Mouse (Mus musculus) embryo, embryonic 10 days (tissue): Measurements from ENCODE around the gene Fras1.
A peak's percentile ranks its signal among the peaks of the same experiment; 100 is the strongest.

Source experiments
- DNase-seq: peaks from one replicate; pipeline ENCODE4 v3.0.0-alpha.2; 2015; ENCODE audit warnings: low spot score

Fras1 gene

GRCm38 (mm10) chr5:96584730-96585129 lies 211.0 kb downstream of the Fras1 start:
- DNase-seq, result no peak

DNA sequence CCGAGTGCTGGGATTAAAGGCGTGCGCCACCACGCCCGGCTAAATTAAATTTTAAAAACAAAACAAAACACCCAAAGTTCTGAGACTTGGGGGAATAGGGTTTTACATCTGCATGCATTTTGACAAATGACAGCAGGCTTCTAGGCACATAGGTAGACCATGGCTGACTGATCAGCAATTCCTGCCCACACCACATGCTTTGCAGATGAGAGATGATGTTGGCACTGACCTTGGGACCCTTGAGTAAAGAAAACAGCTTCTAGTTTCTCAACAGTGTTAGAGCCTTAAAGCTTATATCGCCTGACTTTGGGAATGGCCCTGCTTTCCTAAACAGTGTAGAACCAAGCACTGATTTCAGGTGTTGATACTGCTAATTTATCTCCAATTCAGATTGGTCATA lies 216.9 kb downstream of the Fras1 start:
- no peak for DNase-seq

DNA sequence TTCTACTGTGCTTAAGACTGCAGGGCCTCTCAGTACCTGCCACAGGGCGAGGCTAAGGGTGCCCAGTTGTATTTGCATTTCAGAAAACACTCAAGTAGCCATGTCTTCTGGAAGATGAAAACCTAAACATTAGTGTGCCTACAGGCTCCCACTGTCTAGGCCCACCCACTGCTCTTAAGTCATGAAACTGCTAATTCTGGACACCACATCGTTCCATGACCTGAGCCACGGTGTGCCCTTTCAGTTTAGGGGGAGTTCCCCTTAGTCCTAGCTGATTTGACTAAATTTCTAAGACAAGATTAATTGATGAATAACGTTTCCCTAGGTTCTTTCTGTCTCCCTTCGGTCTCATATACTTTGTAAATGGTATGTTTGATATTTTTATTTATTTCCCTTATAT lies 222.0 kb downstream of the Fras1 start:
- no peak for DNase-seq

GRCm38 (mm10) chr5:96603974-96604769 lies 230.4 kb downstream of the Fras1 start:
- DNase-seq, result no peak

DNA sequence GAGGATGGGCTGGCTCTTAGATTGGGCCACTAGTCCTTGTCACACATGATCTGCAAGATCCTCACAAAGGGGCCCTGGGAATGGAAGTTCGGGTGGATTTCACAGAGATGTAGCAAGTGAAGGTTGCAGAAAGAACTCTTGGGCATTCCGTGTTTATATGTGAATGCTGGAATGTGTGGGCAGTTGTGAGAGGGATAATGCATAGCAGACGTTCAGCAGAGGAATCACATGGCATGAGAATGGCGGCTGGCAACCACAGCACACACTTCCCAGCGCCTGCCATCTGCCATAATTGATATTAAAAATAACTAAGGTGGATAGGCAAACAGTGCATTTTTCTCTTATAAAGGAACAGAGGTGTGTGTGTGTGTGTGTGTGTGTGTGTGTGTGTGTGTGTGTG lies 234.3 kb downstream of the Fras1 start:
- DNase-seq, result no peak

GRCm38 (mm10) chr5:96608581-96609280 lies 235.0 kb downstream of the Fras1 start:
- DNase-seq, result peak; percentile 47

DNA sequence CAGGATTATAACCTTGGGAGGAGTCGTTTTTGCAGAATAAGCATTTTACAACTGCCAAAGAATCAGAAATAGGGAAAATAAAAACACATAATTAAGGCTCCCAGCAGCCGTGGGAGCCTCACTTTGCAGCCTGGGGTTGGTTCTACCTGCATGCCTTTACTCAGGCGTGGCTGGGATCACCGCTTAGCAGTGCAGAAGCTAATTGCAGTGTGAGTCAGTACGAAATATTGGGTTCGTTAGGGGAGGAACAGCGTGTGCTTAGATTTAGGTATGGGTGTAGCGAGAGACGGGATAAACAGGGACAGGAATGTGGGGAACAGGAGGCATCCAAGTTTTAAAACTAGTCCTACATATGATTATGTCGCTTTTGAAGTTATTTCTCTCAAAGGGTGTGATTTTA lies 238.3 kb downstream of the Fras1 start:
- DNase-seq, result no peak

GRCm38 (mm10) chr5:96616954-96617646 lies 243.3 kb downstream of the Fras1 start:
- DNase-seq, result peak; percentile 22

- DNase-seq, result no peak
These were observed 244.3 kb downstream of the Fras1 start for GRCm38 (mm10) chr5:96618008-96618407.

- DNase-seq, result no peak
These were observed 246.5 kb downstream of the Fras1 start for GRCm38 (mm10) chr5:96620209-96620608.

DNA sequence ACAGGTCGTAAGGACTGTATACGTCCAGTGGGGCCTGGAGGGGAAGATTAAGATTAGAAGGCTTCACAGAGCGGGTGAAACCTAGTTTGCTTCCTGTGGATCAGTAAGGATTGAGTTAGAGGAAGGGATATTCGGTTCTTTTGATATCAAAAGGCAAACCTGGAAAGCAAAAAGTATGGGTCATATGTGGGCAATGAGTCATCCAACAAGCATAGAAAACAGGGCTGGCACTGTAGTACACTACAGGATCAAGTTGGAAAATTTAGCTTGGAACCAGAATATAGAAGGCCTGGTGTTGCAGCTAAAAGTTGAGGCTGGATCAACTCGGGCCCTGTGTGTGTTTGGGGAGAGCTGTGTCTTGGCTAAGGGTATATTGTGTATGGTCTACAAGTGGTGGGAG lies 246.9 kb downstream of the Fras1 start:
- no peak for DNase-seq

DNA sequence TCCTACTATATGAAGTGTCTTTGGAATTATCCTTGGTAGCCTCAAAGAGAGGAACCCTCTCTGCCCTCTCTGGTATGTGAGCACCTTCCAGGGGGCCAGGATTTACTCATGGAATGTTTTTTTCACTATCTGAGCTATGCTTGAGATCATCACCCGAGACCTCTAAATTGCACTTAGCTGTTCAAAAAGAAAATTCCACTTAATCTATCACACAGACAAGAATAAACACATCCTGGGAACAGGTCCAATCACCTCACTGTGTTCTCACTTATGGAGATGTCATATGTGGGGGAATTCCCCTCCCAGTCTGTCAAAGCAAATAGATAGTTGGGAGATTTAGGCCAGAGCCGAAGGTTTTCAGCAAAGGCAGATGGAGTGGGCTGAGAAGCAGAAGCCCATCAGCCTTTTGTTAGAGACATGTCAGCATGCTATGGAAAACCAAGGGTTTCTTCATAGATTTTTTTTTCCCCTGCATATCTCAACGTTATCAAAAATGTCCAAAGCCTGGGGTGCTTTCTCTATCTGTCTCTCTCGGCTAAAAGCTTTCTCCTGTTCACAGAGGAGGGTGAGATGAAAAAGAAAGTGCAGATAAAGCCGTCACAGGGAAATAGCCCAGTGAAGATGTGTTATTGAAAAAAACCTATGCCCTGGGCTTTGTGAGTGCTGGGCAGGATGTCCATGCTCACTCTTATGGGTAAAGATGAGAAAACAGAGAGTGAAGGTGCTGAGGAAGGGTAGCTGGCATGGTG lies 249.0 kb downstream of the Fras1 start:
- no peak for DNase-seq

DNA sequence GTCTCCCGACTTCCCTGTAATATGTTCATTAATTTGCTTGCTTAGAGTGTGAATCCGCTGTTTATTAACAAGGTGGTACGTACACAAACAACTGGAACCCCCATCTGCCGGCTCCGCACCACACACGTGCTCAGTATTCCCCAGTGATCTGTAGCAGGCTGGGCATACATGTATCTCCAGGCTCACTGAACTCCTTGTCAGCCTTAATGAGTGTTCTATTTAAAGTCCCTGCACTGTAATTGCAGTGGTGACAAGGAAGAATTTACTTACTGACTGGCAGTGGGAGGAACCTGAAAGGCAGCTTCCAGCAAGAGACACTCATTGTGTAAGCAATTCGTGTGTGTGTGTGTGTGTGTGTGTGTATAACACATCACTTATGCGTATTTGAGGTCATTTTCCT lies 256.1 kb downstream of the Fras1 start:
- peak; percentile 11 for DNase-seq

- no peak for DNase-seq
These were observed 261.5 kb downstream of the Fras1 start for GRCm38 (mm10) chr5:96635146-96635862.

GRCm38 (mm10) chr5:96635866-96636265 lies 262.1 kb downstream of the Fras1 start:
- no peak for DNase-seq

GRCm38 (mm10) chr5:96639213-96639910 lies 265.6 kb downstream of the Fras1 start:
- DNase-seq, result no peak

- DNase-seq, result no peak
These were observed 267.5 kb downstream of the Fras1 start for GRCm38 (mm10) chr5:96641297-96641696.

GRCm38 (mm10) chr5:96675676-96676075 lies 301.9 kb downstream of the Fras1 start:
- DNase-seq, result no peak

GRCm38 (mm10) chr5:96677498-96677897 lies 303.7 kb downstream of the Fras1 start:
- DNase-seq, result peak; percentile 78

GRCm38 (mm10) chr5:96681085-96681484 lies 307.3 kb downstream of the Fras1 start:
- DNase-seq, result no peak

GRCm38 (mm10) chr5:96682777-96683176 lies 309.0 kb downstream of the Fras1 start:
- DNase-seq, result no peak
